Mouse (Mus musculus): Measurements from ENCODE around the gene Pafah1b3.

Gene Pafah1b3

GRCm38 (mm10) chr7:25306614-25306996 is 8.8 kb upstream of the Pafah1b3 start:
- in situ Hi-C loops (cut with MboI, MseI) = no loop called here

GRCm38 (mm10) chr7:25305956-25306613 is 8.3 kb upstream of the Pafah1b3 start, which contains the start of gene Tmem145:
Gene Tmem145, plus strand, starts transcription at chr7:25306106.
- in situ Hi-C loops (cut with MboI, MseI) = no loop called here

- in situ Hi-C loops (cut with MboI, MseI) = no loop called here
Observed at GRCm38 (mm10) chr7:25305481-25305880, 7.7 kb upstream of the Pafah1b3 start.

DNA sequence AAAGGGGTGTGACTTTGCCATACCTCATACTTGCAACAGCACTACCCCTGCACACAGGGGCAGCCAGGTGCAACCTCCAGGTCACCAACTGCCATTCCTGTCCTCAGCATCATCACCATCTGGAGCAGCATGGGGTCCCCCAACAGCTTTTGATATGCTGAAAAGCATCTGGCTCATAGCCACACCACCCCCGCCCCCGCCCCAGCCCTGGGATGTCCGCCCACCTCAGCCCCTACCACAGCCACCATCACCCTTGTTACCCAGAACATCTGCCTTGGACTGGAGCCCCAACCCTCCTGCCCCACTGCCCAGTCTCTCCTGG is 5.9 kb upstream of the Pafah1b3 start:
- in situ Hi-C loops (cut with MboI, MseI) = no loop called here

- in situ Hi-C loops (cut with MboI, MseI) = no loop called here
Observed at GRCm38 (mm10) chr7:25303003-25303684, 5.4 kb upstream of the Pafah1b3 start.

DNA sequence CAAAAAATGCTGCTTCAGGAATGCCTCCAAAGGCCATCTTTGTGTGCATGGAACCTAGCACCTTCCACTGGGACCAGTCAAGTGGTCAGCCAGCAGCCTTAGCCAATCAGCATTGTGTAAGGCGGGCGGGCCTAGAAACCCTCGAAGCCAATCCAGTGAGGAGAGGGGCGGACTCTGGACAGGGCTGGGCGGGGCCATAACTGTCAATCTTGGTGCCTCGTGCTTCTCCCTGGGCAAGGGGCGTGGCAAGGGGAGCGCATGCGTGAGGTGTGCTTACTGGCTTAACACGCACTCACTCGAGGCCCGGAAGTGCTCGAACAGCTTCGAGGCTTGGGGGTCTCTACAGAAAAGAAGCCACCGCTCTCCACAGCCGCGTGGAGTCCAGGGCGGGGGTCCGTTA is 3.3 kb upstream of the Pafah1b3 start, which contains the start of gene Prr19:
Gene Prr19 (plus strand): TSS at position 349 of the 400 bp plus-strand sequence.
- in situ Hi-C loops (cut with MboI, MseI) = no loop called here

DNA sequence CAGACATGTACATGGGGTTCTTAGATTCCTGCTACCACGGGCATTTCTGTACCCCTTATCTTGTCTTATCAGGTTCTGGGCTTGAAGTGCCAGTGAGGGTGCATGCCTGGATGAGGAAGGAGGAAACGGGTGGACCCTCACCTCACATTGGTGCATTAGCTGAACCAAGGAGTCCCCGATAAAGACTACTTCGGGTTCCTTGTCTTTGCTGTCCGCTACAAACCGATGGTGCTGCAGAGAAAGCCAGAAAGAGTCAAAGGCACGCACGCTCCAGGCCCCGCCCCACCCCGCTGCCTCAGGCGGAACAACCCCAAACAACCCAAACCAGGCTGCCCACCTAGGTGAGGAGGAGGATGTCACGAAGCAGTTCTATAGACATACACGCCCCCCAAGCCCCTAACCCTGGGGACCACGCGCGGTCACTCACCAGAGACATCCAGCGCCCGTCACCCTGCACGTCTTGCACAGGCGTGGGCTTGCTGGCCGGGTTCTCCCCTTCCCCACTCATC is 787 bp downstream of the Pafah1b3 start:
- in situ Hi-C loops (cut with MboI, MseI) = no loop called here

GRCm38 (mm10) chr7:25294960-25295722 is 2.6 kb downstream of the Pafah1b3 start:
- in situ Hi-C loops (cut with MboI, MseI) = no loop called here

- in situ Hi-C loops (cut with MboI, MseI) = no loop called here
Observed at GRCm38 (mm10) chr7:25294495-25294894, 3.3 kb downstream of the Pafah1b3 start.

DNA sequence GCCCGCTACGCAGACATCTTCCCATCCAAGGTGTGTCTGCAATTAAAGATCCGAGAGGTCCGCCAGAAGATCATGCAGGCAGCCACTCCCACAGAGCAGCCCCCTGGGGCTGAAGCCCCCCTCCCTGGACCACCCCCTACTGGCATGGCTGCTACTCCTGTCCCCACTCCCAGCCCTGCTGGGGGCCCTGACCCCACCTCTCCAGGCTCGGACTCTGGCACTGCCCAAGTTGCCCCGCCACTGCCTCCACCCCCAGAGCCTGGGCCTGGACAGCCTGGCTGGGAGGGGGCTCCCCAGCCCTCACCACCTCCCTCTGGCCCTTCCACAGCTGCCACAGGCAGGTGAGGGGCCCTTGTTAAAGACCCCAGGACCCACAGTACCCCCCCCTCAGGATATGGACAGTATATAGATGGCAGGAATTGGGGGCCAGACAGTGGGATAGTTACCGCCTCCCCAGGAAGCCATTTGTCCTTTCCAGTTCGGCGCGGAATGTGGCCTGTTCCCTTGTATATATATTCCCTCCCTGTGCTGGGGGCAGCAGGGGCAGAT is 4.5 kb downstream of the Pafah1b3 start:
- in situ Hi-C loops (cut with MboI, MseI) = no loop called here

GRCm38 (mm10) chr7:25292107-25292506 is 5.7 kb downstream of the Pafah1b3 start:
- in situ Hi-C loops (cut with MboI, MseI) = no loop called here

DNA sequence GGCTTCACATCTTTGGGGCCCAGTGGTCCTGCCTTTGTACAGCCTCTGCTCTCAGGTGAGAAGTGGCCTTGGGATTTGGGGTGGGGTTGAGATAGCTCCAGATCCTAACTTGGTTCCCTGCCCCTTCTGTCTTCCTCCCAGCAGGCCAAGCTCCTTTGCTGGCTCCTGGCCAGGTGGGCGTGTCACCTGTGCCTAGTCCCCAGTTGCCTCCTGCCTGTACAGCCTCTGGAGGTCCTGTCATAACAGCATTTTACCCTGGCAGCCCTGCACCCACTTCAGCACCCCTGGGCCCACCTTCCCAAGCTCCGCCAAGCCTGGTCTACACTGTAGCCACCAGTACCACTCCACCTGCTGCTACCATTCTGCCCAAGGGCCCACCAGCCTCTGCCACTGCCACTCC is 6.9 kb downstream of the Pafah1b3 start:
- in situ Hi-C loops (cut with MboI, MseI) = no loop called here

DNA sequence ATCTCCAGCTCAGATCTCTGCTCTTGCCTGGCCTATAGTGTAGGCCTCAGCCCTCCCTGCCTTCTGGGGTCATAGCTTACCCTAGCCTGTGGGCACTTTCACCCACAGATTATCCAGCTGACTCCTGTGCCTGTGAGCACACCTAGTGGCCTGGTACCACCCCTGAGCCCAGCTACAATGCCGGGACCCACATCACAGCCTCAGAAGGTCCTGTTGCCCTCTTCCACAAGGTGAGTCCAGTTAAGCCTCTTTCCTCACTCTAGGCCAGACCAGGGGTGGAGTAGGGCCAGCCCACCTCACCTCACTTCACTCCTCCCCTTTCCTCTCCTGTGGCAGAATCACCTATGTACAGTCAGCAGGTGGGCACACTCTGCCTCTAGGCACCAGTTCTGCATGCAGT is 7.3 kb downstream of the Pafah1b3 start:
- in situ Hi-C loops (cut with MboI, MseI) = no loop called here

GRCm38 (mm10) chr7:25289925-25290324 is 7.9 kb downstream of the Pafah1b3 start:
- in situ Hi-C loops (cut with MboI, MseI) = loop anchor here in 1 of 2 experiments (10.0 kb wide), 1 partner anchor 65 kb away; the partner anchor contains the start of genes Dedd2 and Zfp526

DNA sequence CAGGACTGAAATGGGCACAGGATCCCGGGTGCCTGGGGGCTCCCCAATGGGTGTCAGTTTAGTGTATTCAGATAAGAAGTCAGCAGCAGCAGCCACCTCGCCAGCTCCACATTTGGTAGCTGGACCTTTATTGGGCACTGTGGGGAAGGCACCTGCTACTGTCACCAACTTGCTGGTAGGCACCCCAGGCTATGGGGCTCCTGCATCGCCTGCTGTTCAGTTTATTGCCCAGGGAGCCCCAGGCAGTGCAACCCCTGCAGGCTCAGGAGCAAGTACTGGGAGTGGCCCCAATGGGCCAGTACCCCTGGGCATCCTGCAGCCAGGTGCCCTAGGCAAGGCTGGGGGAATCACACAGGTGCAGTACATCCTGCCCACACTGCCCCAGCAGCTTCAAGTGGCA is 9.1 kb downstream of the Pafah1b3 start:
- in situ Hi-C loops (cut with MboI, MseI) = loop anchor here in 1 of 2 experiments (10.0 kb wide), 1 partner anchor 64 kb away; the partner anchor contains the start of genes Dedd2 and Zfp526

GRCm38 (mm10) chr7:25288011-25288410 is 9.8 kb downstream of the Pafah1b3 start:
- in situ Hi-C loops (cut with MboI, MseI) = loop anchor here in 1 of 2 experiments (10.0 kb wide), 1 partner anchor 63 kb away; the partner anchor contains the start of genes Dedd2 and Zfp526

- in situ Hi-C loops (cut with MboI, MseI) = loop anchor here in 1 of 2 experiments (10.0 kb wide), 1 partner anchor 62 kb away; the partner anchor contains the start of genes Dedd2 and Zfp526
Observed at GRCm38 (mm10) chr7:25286989-25287388, 10.8 kb downstream of the Pafah1b3 start.

DNA sequence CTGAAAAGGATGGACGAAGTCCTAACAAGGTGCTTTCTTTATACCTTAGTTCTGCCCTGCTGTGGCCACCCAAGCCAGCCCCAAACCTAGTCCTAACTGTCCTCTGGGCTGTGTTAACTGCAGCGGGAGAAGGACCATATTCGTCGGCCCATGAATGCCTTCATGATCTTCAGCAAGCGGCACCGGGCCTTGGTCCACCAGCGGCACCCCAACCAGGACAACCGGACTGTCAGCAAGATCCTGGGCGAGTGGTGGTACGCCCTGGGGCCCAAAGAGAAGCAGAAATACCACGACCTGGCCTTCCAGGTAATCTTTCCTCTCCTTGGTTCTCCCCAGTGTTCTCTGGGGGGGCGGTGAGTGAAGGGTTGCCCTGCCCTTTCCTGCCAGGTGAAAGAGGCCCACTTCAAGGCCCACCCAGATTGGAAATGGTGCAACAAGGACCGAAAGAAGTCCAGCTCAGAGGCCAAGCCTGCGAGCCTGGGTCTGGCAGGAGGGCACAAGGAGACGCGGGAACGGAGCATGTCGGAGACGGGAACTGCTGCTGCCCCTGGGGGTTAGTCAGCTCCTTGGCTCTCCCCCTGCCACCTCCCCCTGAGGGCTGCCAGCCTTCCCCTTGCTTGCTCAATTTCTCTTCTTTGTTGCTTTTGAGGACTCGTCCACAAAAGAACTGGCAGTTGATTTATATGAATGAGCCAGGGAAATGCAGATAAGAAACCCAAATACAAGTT is 12.1 kb downstream of the Pafah1b3 start:
- in situ Hi-C loops (cut with MboI, MseI) = loop anchor here in 1 of 2 experiments (10.0 kb wide), 1 partner anchor 61 kb away; the partner anchor contains the start of genes Dedd2 and Zfp526

DNA sequence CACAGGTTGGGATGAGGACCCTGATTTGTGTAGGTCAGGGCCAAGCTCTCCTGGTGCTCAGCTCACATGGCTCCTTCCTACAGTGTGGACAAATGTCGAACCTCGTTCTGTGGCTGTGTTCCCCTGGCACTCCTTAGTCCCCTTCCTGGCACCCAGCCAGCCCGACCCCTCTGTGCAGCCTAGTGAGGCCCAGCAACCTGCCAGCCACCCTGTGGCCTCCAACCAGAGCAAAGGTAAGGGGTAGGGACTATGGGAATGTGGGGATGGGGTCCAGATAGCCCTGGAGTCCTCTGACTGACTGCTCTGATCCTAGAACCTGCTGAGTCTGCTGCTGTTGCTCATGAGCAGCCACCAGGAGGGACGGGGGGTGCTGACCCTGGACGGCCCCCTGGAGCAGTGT is 13.0 kb downstream of the Pafah1b3 start:
- in situ Hi-C loops (cut with MboI, MseI) = loop anchor here in 1 of 2 experiments (10.0 kb wide), 1 partner anchor 60 kb away; the partner anchor contains the start of genes Dedd2 and Zfp526

- in situ Hi-C loops (cut with MboI, MseI) = loop anchor here in 1 of 2 experiments (10.0 kb wide), 1 partner anchor 59 kb away; the partner anchor contains the start of genes Dedd2 and Zfp526
Observed at GRCm38 (mm10) chr7:25284171-25284570, 13.6 kb downstream of the Pafah1b3 start.

All from T-helper 17 cell (primary cell).